Mouse (Mus musculus) heart, embryonic 13.5 days (tissue): Measurements from ENCODE around the gene Smagp. TPM values are rescaled to one million over a fixed set of nuclear protein-coding genes. Genes with fewer than 3 reads are reported as not detected.
A peak's percentile ranks its signal among the peaks of the same experiment; 100 is the strongest.

ENCODE experiments used
- ATAC-seq: fragments of 200-750 bp; cut with Nextera tagmentation; 2 replicates; pipeline ENCODE4 v1.8.0; 2017; ENCODE audit warnings: moderate TSS enrichment; ENCODE audit not compliant: insufficient number of reproducible peaks, low FRiP score, low TSS enrichment; ENCODE audit errors: extremely low read depth
- H3K27ac ChIP-seq: fragments of 300-500 bp; sonication (generic); replicated peaks from 2 replicates; pipeline ENCODE4 v1.5.1; 2015; ENCODE audit warnings: moderate library complexity, mild to moderate bottlenecking, inconsistent platforms
- H3K27me3 ChIP-seq: fragments of 300-500 bp; sonication (generic); replicated peaks from 2 replicates; pipeline ENCODE4 v1.6.1; 2015; ENCODE audit warnings: mild to moderate bottlenecking, inconsistent platforms
- H3K36me3 ChIP-seq: fragments of 300-500 bp; sonication (generic); 2 replicates; pipeline ENCODE4 v1.6.1; 2015; ENCODE audit warnings: mild to moderate bottlenecking, inconsistent platforms
- H3K4me1 ChIP-seq: fragments of 300-500 bp; sonication (generic); 2 replicates; pipeline ENCODE4 v1.6.1; 2015; ENCODE audit warnings: inconsistent platforms
- H3K4me2 ChIP-seq: fragments of 300-500 bp; sonication (generic); 2 replicates; pipeline ENCODE4 v1.6.1; 2015; ENCODE audit warnings: inconsistent platforms, mild to moderate bottlenecking, moderate library complexity
- H3K4me3 ChIP-seq: fragments of 300-500 bp; sonication (generic); 2 replicates; pipeline ENCODE4 v1.5.1; 2015; ENCODE audit warnings: moderate library complexity, mild to moderate bottlenecking, inconsistent platforms
- H3K9ac ChIP-seq: fragments of 300-500 bp; sonication (generic); 2 replicates; pipeline ENCODE4 v1.6.1; 2015; ENCODE audit warnings: inconsistent platforms, mild to moderate bottlenecking, moderate library complexity
- H3K9me3 ChIP-seq: fragments of 300-500 bp; sonication (generic); 2 replicates; pipeline ENCODE4 v1.6.1; 2016; ENCODE audit warnings: inconsistent platforms
- WGBS: fragments of 180-500 bp; shearing (Covaris S2); methylation state at CpG from one replicate; pipeline ENCODE4 v1.1.7; 2015; ENCODE audit warnings: mixed read lengths; 5-methylcytosine and 5-hydroxymethylcytosine counted together
- polyA plus RNA-seq: library from polyadenylated mRNA; unstranded; fragments of >200 nt; fragmentation: Nextera tagmentation; extraction: Ambion mirVana; gene quantifications from 2 replicates; pipeline ENCODE4 v1.2.1, GENCODE M21; 2015

Gene Smagp
- polyA plus RNA-seq, 1 experiment from 2014 or later = 16.0 TPM

GRCm38 (mm10) chr15:100675486-100675885 lies 38.7 kb upstream of the Smagp start:
- 45% methylated on average over 3 of the region's 3 CpGs for WGBS
- ATAC-seq = no peak
- no peak overlapping the region for H3K4me2 ChIP-seq
- no peaks in the 10 kb centered on the region for H3K9me3 ChIP-seq
- no peak overlapping the region for H3K4me3 ChIP-seq
- no peak overlapping the region for H3K27ac ChIP-seq
- no peak overlapping the region for H3K9ac ChIP-seq
- no peaks in the 10 kb centered on the region for H3K36me3 ChIP-seq
- H3K4me1 ChIP-seq = peaks cover 22% of the 10 kb centered on the region
- H3K27me3 ChIP-seq = no peaks in the 10 kb centered on the region

DNA sequence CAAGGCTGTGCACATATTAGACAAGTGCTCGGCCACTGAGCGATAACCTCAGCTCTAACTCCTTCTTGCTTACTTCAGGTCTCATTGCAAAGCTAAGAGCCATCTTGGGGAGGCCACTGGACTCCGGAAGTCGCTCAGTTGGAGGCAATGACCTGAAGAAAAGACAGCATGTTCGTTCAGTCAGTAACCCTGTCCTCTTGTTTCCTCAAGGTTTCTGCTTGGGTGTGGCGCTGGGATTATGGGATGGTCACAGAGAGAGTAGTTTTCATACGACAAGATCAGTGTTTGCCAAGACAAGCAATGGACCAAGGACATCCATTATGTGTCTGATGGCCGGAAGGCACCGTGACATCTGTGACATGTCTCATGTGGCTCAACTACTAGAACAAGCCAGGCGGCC lies 37.8 kb upstream of the Smagp start:
- H3K27me3 ChIP-seq = no peaks in the 10 kb centered on the region
- H3K4me1 ChIP-seq = peaks cover 22% of the 10 kb centered on the region
- no peak overlapping the region for H3K4me2 ChIP-seq
- H3K4me3 ChIP-seq = no peak overlapping the region
- ATAC-seq = no peak
- no peak overlapping the region for H3K9ac ChIP-seq
- 87% methylated on average over 10 of the region's 10 CpGs for WGBS
- no peaks in the 10 kb centered on the region for H3K36me3 ChIP-seq
- no peaks in the 10 kb centered on the region for H3K9me3 ChIP-seq
- H3K27ac ChIP-seq = peak overlapping the region; percentile 55

DNA sequence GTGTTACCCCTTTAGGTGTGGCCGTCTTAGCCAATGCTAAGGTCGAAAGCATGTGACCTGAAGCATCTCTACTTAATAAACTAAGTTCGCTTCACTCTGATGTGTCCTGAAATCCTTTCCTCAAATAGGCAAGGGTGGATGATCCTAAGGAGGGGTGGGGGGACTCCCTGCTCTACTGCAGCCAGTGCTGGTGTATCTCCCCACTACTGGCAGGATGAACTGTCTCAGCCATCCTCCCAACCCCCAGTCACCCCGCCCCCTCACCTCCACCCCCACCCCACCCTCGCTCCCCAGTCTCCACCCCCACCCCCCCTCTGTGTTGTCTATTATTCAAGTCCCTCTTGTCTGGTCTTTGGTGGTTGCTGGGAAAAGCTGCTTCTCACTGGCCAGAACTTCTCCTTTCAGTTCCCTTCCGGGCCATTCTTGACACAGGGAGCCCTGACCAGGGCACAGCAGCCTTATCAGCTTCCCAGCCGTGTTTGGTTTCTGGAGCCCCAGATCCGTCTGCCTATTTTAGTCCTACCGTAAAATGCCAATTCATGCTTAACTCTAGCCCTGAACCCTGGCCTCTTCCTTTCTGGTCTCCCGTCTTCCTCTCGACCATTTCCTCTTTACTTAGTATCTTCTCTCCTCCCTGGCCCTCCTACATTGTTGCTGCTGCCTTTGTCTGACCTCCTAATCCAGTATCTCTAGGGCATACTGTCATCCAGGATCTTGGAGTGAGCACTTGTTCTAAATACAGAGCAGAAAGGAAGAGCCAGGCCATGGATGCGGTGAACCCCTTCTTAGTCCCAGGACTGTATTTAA lies 37.0 kb upstream of the Smagp start:
- Histone ChIP-seq H3K4me1 (peaks cover 22% of the 10 kb centered on the region), H3K4me3 (no peak overlapping the region), H3K36me3 (no peaks in the 10 kb centered on the region), H3K4me2 (peak overlapping the region; percentile 27), H3K9ac (peak overlapping the region; percentile 29; the same call in 1 of the 2 replicates), H3K27me3 (no peaks in the 10 kb centered on the region), H3K9me3 (no peaks in the 10 kb centered on the region), H3K27ac (peak overlapping the region; percentile 55)
- WGBS = 19% methylated on average over 12 of the region's 12 CpGs
- ATAC-seq = no peak

DNA sequence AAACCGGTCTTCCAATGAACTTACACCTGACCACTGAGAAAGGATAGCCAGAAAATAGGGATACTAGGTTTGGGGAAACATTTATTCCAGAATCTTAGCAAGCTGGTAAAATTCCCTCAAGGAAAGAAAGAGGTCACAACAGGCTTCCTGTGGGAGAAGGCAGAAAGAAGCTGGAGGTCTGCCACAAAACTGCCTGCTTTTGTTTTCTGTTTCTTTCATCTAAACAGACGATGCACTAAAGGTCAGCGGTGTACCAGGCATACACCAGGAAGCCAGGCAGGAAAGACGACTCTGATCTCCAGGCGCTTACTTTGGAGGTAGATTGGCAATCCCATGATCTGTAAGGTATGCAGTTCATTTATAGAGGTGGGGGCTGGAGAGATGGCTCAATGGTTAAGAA lies 34.1 kb upstream of the Smagp start:
- no peak overlapping the region for H3K4me2 ChIP-seq
- H3K36me3 ChIP-seq = no peaks in the 10 kb centered on the region
- no peaks in the 10 kb centered on the region for H3K27me3 ChIP-seq
- peaks cover 44% of the 10 kb centered on the region for H3K4me1 ChIP-seq
- WGBS = 72% methylated on average over 5 of the region's 5 CpGs
- no peaks in the 10 kb centered on the region for H3K9me3 ChIP-seq
- no peak overlapping the region for H3K9ac ChIP-seq
- no peak for ATAC-seq
- H3K4me3 ChIP-seq = no peak overlapping the region
- no peak overlapping the region for H3K27ac ChIP-seq

- no peak overlapping the region for H3K27ac ChIP-seq
- H3K4me3 ChIP-seq = no peak overlapping the region
- WGBS = 71% methylated on average over 8 of the region's 8 CpGs
- H3K9me3 ChIP-seq = no peaks in the 10 kb centered on the region
- H3K4me1 ChIP-seq = peaks cover 47% of the 10 kb centered on the region
- H3K27me3 ChIP-seq = no peaks in the 10 kb centered on the region
- H3K4me2 ChIP-seq = no peak overlapping the region
- ATAC-seq = no peak
- no peaks in the 10 kb centered on the region for H3K36me3 ChIP-seq
- H3K9ac ChIP-seq = no peak overlapping the region
Measured at GRCm38 (mm10) chr15:100670004-100670403, 33.3 kb upstream of the Smagp start.

DNA sequence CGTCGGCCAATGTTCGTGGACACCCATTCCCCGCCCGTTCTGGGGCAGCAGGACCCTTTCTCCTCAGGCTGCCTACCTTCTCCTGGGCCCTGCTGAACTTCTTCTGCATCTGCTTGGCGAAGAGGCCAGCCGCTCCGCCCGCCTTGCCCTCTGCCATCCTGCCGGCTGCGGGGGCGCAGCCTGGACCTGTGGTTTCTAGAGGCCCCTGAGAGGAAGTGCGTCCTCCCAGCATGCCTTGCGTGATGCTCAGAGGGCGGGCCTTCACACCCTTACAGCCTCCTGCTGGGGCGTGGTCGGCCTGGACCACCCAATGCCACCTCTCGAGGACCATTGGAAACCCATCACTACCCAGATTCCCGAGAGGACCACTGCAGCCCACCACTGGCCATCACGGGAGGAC lies 32.6 kb upstream of the Smagp start, which contains the start of gene Bin2:
Gene Bin2 (minus strand): TSS at position 217 of the 400 bp plus-strand sequence.
- peaks cover 41% of the 10 kb centered on the region for H3K4me1 ChIP-seq
- no peak for ATAC-seq
- H3K9me3 ChIP-seq = no peaks in the 10 kb centered on the region
- H3K9ac ChIP-seq = no peak within 1 kb of the TSS
- no peak within 1 kb of the TSS for H3K27ac ChIP-seq
- WGBS = 77% methylated on average over 19 of the region's 20 CpGs
- H3K27me3 ChIP-seq = no peaks in the 10 kb centered on the region
- no peak within 1 kb of the TSS for H3K4me2 ChIP-seq
- no peak within 1 kb of the TSS; the same call in 1 of the 2 replicates for H3K4me3 ChIP-seq
- H3K36me3 ChIP-seq = no peaks in the 10 kb centered on the region

DNA sequence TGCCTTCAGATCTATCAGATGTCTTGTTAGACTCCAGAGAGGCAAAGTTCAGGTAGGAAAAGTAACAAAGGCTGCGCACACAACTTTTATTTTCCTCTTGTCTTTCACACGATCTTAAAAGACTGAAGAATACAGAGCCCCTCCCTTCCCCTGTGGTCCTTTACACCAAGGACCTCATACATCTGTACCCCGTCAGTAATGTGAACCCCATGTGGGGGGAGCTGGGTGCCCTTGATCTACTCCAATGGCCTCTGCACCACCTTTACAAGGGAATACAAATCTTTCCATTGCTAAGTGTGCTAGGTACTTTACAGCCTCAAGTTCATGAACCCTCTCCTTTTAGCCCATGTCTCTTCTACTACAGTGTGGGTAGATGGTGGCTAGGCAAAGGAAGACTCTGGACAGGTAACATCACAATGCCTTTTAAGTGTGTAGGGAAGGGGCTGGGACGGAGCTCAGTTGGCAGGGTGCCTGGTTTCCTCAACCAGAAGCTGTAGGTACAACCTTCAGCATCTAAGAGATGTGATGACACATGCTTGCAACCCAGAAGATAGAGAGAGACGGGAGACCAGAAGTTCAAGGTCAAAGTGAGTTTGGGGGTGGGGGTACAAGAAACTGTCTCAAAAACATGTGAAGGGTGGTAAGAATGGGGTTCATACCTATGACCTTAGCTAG lies 31.3 kb upstream of the Smagp start:
- no peaks in the 10 kb centered on the region for H3K36me3 ChIP-seq
- no peak for ATAC-seq
- no peak overlapping the region for H3K9ac ChIP-seq
- H3K9me3 ChIP-seq = no peaks in the 10 kb centered on the region
- no peak overlapping the region for H3K4me2 ChIP-seq
- WGBS = 66% methylated on average over 5 of the region's 5 CpGs
- no peaks in the 10 kb centered on the region for H3K27me3 ChIP-seq
- H3K27ac ChIP-seq = no peak overlapping the region
- H3K4me1 ChIP-seq = peaks cover 28% of the 10 kb centered on the region
- no peak overlapping the region for H3K4me3 ChIP-seq

DNA sequence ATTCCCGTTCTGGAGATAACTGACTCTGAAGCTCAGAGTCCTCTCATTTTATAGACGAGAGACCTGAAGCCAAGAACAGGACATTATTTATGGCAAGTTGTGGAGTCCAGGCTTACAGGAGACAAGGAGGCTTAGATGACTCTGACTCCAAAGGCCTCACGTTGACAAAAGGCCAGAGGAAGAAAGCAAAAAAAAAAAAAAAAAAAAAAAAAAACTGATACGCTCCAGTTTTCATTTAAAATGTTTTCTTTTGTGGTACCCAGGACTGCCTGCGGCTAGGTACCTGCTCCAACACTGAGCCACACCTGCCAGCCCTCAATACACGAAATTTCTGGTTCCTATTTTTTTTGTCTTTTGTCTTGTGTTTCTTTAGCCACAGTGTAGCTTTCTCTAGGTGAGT lies 30.7 kb upstream of the Smagp start:
- no peak overlapping the region for H3K4me3 ChIP-seq
- no peaks in the 10 kb centered on the region for H3K36me3 ChIP-seq
- H3K27me3 ChIP-seq = no peaks in the 10 kb centered on the region
- no peak overlapping the region for H3K4me2 ChIP-seq
- peak overlapping the region; percentile 8; the same call in 1 of the 2 replicates for H3K9ac ChIP-seq
- WGBS = 48% methylated on average over 6 of the region's 6 CpGs
- no peaks in the 10 kb centered on the region for H3K9me3 ChIP-seq
- H3K4me1 ChIP-seq = peaks cover 28% of the 10 kb centered on the region
- ATAC-seq = no peak
- peak overlapping the region; percentile 75 for H3K27ac ChIP-seq

DNA sequence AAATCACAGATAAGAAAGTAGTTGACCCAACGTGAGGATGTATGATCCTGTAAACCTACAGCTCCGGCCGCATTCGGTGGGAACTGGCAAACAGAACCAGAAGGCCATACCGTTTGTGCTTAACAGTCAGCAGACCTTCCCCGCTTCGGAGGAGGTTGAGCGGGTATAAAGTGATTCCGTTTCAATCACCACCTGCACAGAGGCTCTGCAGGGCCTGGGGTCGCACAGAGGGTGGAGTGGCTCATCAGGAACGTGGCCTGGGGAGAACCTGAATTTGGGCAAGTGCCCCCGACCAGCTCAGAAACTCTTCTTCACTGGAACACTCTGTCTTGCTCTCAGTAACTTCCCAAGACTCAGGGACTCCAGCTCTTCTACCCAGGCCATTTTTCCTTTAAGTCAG lies 30.1 kb upstream of the Smagp start:
- no peaks in the 10 kb centered on the region for H3K27me3 ChIP-seq
- WGBS = 18% methylated on average over 12 of the region's 12 CpGs
- no peak overlapping the region for H3K4me3 ChIP-seq
- ATAC-seq = no peak
- peak overlapping the region; percentile 8; the same call in 1 of the 2 replicates for H3K9ac ChIP-seq
- H3K36me3 ChIP-seq = no peaks in the 10 kb centered on the region
- H3K4me1 ChIP-seq = peaks cover 28% of the 10 kb centered on the region
- no peaks in the 10 kb centered on the region for H3K9me3 ChIP-seq
- H3K27ac ChIP-seq = peak overlapping the region; percentile 75
- H3K4me2 ChIP-seq = peak overlapping the region; percentile 29; the same call in 1 of the 2 replicates

DNA sequence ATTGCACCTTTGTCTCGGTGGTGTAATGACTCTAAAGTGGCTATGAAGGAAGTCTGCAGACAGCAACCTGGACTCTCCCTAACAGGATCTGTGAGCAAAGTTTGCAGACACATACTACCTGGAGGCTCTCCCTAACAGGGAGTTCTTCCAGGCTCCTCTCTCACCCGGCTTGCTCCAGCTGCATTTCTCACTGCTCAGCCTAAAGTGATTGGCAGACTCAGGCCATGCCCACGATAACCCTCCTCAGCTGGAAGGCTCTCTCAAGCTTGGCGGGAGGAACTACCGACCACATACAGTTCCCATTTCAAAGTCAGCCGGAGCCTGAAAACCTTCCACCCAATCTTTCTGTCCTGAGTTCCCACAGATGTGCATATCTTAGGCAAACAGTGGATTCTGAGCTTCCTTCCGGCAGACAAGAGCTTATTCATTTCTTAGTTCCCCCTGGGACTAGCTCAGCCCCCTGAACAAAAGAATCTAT lies 29.5 kb upstream of the Smagp start:
- H3K4me3 ChIP-seq = 0 out of 2 replicates have a peak overlapping the region, but pooled peaks have one; percentile 9
- peak overlapping the region; percentile 29 for H3K4me2 ChIP-seq
- no peaks in the 10 kb centered on the region for H3K9me3 ChIP-seq
- no peak; the same call in 1 of the 2 replicates for ATAC-seq
- no peaks in the 10 kb centered on the region for H3K36me3 ChIP-seq
- H3K27me3 ChIP-seq = no peaks in the 10 kb centered on the region
- peak overlapping the region; percentile 56; the same call in 1 of the 2 replicates for H3K9ac ChIP-seq
- WGBS = 3% methylated on average over 7 of the region's 7 CpGs
- peak overlapping the region; percentile 62 for H3K27ac ChIP-seq
- peaks cover 28% of the 10 kb centered on the region for H3K4me1 ChIP-seq

DNA sequence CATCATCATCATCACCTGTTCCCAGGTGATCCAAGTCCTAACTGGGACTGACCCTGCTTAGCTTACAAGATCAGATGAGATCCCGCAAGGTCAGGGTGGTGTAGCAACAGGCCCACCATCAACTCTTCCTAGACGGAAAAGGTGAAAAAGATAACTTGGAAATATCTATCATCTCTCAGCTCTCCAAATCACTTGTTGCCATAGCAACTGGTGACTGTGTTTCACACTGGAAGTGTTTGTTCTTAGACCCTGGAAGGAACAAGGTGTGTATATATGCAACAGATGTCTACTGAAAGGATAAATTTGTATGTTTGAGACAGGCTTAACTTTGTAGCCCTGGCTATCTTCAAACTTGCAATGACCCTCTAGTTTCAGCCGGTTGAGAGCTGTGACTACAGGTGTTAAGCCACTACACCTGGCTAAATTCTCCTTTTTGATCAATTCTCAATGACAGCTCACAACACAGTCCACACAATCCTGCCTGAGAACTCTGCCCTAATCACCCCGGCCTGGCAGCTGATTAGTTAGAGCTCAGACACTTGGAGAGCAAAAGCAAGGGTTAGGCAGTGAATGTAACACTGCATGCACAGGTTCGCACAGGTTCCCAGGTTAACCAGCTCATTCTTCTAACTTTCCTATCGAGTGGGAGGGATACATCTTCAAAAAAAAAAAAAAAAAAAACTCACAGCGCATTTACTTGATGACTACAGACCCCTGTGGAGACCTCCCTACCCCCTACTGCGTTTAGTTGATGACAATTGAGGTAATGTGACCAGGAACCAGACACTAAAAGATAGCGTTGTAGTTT lies 28.9 kb upstream of the Smagp start:
- no peaks in the 10 kb centered on the region for H3K27me3 ChIP-seq
- H3K9me3 ChIP-seq = no peaks in the 10 kb centered on the region
- H3K36me3 ChIP-seq = no peaks in the 10 kb centered on the region
- 29% methylated on average over 9 of the region's 9 CpGs for WGBS
- no peak for ATAC-seq
- H3K4me2 ChIP-seq = peak overlapping the region; percentile 29
- H3K4me3 ChIP-seq = no peak overlapping the region
- H3K27ac ChIP-seq = peak overlapping the region; percentile 62
- H3K9ac ChIP-seq = peak overlapping the region; percentile 56; the same call in 1 of the 2 replicates
- peaks cover 28% of the 10 kb centered on the region for H3K4me1 ChIP-seq
